Mouse (Mus musculus): ENCODE results near the gene Bbs4.

DNA sequence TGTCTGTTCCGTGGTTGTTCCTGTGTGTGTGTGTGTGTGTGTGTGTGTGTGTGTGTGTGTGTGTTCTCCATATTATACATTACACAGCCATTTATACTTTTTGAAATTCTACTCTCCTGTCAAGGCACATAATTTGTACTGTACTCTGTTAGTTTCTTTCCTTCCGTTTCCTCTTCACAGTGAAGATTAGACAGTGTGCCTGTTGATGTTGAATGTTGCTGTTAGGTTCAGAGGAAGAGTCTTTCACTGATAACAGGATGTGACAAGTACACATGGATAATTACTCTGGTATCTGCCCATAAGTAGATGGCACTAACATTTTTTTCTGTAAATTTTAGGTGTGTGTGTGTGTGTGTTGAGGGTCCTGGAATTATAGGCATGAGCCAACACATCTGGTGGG, 56.9 kb downstream of the Bbs4 start:
- TF ChIP-seq POLR2A (IDR thresholded peaks at IDR 0.05; ENCODE audit: low read depth, low read length) = no peak
- no peak for TF ChIP-seq CTCF (conservative IDR thresholded peaks at IDR 0.05; ENCODE audit: insufficient read depth, insufficient read length, low read depth, low read length)

Data from kidney, adult 2 months (tissue).